Mouse (Mus musculus): ENCODE results near the gene Sec24a. TPM values are rescaled to one million over a fixed set of nuclear protein-coding genes. Genes with fewer than 3 reads are reported as not detected.
A peak's percentile ranks its signal among the peaks of the same experiment; 100 is the strongest.
"Not testable (repeated sequence)": the region's sequence is repeated elsewhere in the genome, so short reads cannot be mapped to it uniquely, and the experiment has no call there.

Sec24a gene
- polyA plus RNA-seq, 1 experiment from 2014 or later: 8.4 TPM

GRCm38 (mm10) chr11:51675386-51675785 is 88.0 kb downstream of the Sec24a start:
- H3K27me3 ChIP-seq (ENCODE audit: control insufficient read depth, insufficient read depth, low read length): no peaks in the 10 kb centered on the region
- no peak overlapping the region for H3K9ac ChIP-seq (ENCODE audit: low read length)
- no peaks in the 10 kb centered on the region for H3K9me3 ChIP-seq (ENCODE audit: control insufficient read depth, low read length)
- WGBS: 83% methylated on average over 5 of the region's 5 CpGs
- DNase-seq (ENCODE audit: low spot score) (no peak), ATAC-seq (ENCODE audit: low FRiP score, low TSS enrichment) (no peak)
- no peak for TF ChIP-seq CTCF (IDR thresholded peaks at IDR 0.05; ENCODE audit: low read depth)
- no peak for TF ChIP-seq EP300 (optimal IDR thresholded peaks at IDR 0.05)
- H3K4me3 ChIP-seq (ENCODE audit: low read depth, low read length): no peak overlapping the region
- no peak overlapping the region for H3K4me2 ChIP-seq (replicated peaks; ENCODE audit: low read depth)
- H3K4me1 ChIP-seq (replicated peaks; ENCODE audit: control insufficient read depth, insufficient read depth): no peaks in the 10 kb centered on the region
- H3K27ac ChIP-seq (replicated peaks): no peak overlapping the region
- H3K36me3 ChIP-seq (ENCODE audit: control insufficient read depth, insufficient read depth, low read length): no peaks in the 10 kb centered on the region

- Histone ChIP-seq H3K4me3 (ENCODE audit: low read depth, low read length) (no peak overlapping the region), H3K27me3 (ENCODE audit: control insufficient read depth, insufficient read depth, low read length) (no peaks in the 10 kb centered on the region), H3K4me2 (replicated peaks; ENCODE audit: low read depth) (no peak overlapping the region), H3K4me1 (replicated peaks; ENCODE audit: control insufficient read depth, insufficient read depth) (no peaks in the 10 kb centered on the region), H3K27ac (replicated peaks) (no peak overlapping the region), H3K9me3 (ENCODE audit: control insufficient read depth, low read length) (no peaks in the 10 kb centered on the region), H3K9ac (ENCODE audit: low read length) (no peak overlapping the region), H3K36me3 (ENCODE audit: control insufficient read depth, insufficient read depth, low read length) (no peaks in the 10 kb centered on the region)
- WGBS: 82% methylated on average over 9 of the region's 9 CpGs
- peak; percentile 33; the same call in 1 of the 2 replicates for ATAC-seq (ENCODE audit: low FRiP score, low TSS enrichment)
- DNase-seq (ENCODE audit: low spot score): peak; percentile 27
- TF ChIP-seq CTCF (IDR thresholded peaks at IDR 0.05; ENCODE audit: low read depth) (no peak), EP300 (optimal IDR thresholded peaks at IDR 0.05) (no peak)
Observed at GRCm38 (mm10) chr11:51673291-51673690, 90.1 kb downstream of the Sec24a start.

- DNase-seq (ENCODE audit: low spot score) (no peak), ATAC-seq (ENCODE audit: low FRiP score, low TSS enrichment) (peak; percentile 42; the same call in 1 of the 2 replicates)
- Histone ChIP-seq H3K4me2 (replicated peaks; ENCODE audit: low read depth) (no peak overlapping the region), H3K4me1 (replicated peaks; ENCODE audit: control insufficient read depth, insufficient read depth) (no peaks in the 10 kb centered on the region), H3K9me3 (ENCODE audit: control insufficient read depth, low read length) (no peaks in the 10 kb centered on the region), H3K9ac (ENCODE audit: low read length) (no peak overlapping the region), H3K4me3 (ENCODE audit: low read depth, low read length) (no peak overlapping the region), H3K27me3 (ENCODE audit: control insufficient read depth, insufficient read depth, low read length) (no peaks in the 10 kb centered on the region), H3K27ac (replicated peaks) (no peak overlapping the region), H3K36me3 (ENCODE audit: control insufficient read depth, insufficient read depth, low read length) (no peaks in the 10 kb centered on the region)
- TF ChIP-seq CTCF (IDR thresholded peaks at IDR 0.05; ENCODE audit: low read depth): no peak
- TF ChIP-seq EP300 (optimal IDR thresholded peaks at IDR 0.05): no peak
- 66% methylated on average over 2 of the region's 2 CpGs for WGBS
Observed at GRCm38 (mm10) chr11:51671376-51671775, 92.1 kb downstream of the Sec24a start.

- H3K9ac ChIP-seq (ENCODE audit: low read length): no peak overlapping the region
- no peak overlapping the region for H3K27ac ChIP-seq (replicated peaks)
- no peak overlapping the region for H3K4me2 ChIP-seq (replicated peaks; ENCODE audit: low read depth)
- ATAC-seq (ENCODE audit: low FRiP score, low TSS enrichment) (no peak), DNase-seq (ENCODE audit: low spot score) (no peak)
- no peak overlapping the region for H3K4me3 ChIP-seq (ENCODE audit: low read depth, low read length)
- H3K9me3 ChIP-seq (ENCODE audit: control insufficient read depth, low read length): no peaks in the 10 kb centered on the region
- TF ChIP-seq EP300 (optimal IDR thresholded peaks at IDR 0.05): no peak
- TF ChIP-seq CTCF (IDR thresholded peaks at IDR 0.05; ENCODE audit: low read depth): no peak
- H3K36me3 ChIP-seq (ENCODE audit: control insufficient read depth, insufficient read depth, low read length): no peaks in the 10 kb centered on the region
- WGBS: 92% methylated on average over 7 of the region's 7 CpGs
- H3K27me3 ChIP-seq (ENCODE audit: control insufficient read depth, insufficient read depth, low read length): no peaks in the 10 kb centered on the region
- no peaks in the 10 kb centered on the region for H3K4me1 ChIP-seq (replicated peaks; ENCODE audit: control insufficient read depth, insufficient read depth)
Observed at GRCm38 (mm10) chr11:51670846-51671245, 92.6 kb downstream of the Sec24a start.

- not testable (repeated sequence) for H3K27me3 ChIP-seq (ENCODE audit: control insufficient read depth, insufficient read depth, low read length); H3K27ac ChIP-seq (replicated peaks); H3K9me3 ChIP-seq (ENCODE audit: control insufficient read depth, low read length); H3K4me3 ChIP-seq (ENCODE audit: low read depth, low read length); DNase-seq (ENCODE audit: low spot score); ATAC-seq (ENCODE audit: low FRiP score, low TSS enrichment); H3K4me1 ChIP-seq (replicated peaks; ENCODE audit: control insufficient read depth, insufficient read depth); H3K4me2 ChIP-seq (replicated peaks; ENCODE audit: low read depth); H3K36me3 ChIP-seq (ENCODE audit: control insufficient read depth, insufficient read depth, low read length); H3K9ac ChIP-seq (ENCODE audit: low read length)
- 84% methylated on average over 7 of the region's 7 CpGs for WGBS
Observed at GRCm38 (mm10) chr11:51664747-51665146, 98.7 kb downstream of the Sec24a start.

- no peak overlapping the region for H3K9ac ChIP-seq (ENCODE audit: low read length)
- H3K27me3 ChIP-seq (ENCODE audit: control insufficient read depth, insufficient read depth, low read length): no peaks in the 10 kb centered on the region
- 83% methylated on average over 7 of the region's 7 CpGs for WGBS
- no peak overlapping the region for H3K27ac ChIP-seq (replicated peaks)
- H3K4me3 ChIP-seq (ENCODE audit: low read depth, low read length): no peak overlapping the region
- no peak overlapping the region for H3K4me2 ChIP-seq (replicated peaks; ENCODE audit: low read depth)
- peaks cover 2% of the 10 kb centered on the region; the same call in 1 of the 2 replicates for H3K4me1 ChIP-seq (replicated peaks; ENCODE audit: control insufficient read depth, insufficient read depth)
- DNase-seq (ENCODE audit: low spot score) (no peak), ATAC-seq (ENCODE audit: low FRiP score, low TSS enrichment) (no peak)
- H3K36me3 ChIP-seq (ENCODE audit: control insufficient read depth, insufficient read depth, low read length): no peaks in the 10 kb centered on the region
- no peak for TF ChIP-seq EP300 (optimal IDR thresholded peaks at IDR 0.05)
- no peak for TF ChIP-seq CTCF (IDR thresholded peaks at IDR 0.05; ENCODE audit: low read depth)
- H3K9me3 ChIP-seq (ENCODE audit: control insufficient read depth, low read length): no peaks in the 10 kb centered on the region
Observed at GRCm38 (mm10) chr11:51662632-51663031, 100.8 kb downstream of the Sec24a start.

Measured in stomach, postnatal 0 days (tissue).